Mouse (Mus musculus) induced T-regulatory cell, adult 2 months (primary cell): ENCODE data around the gene Pi4k2a.
A peak's percentile ranks its signal among the peaks of the same experiment; 100 is the strongest.

Experiments
- DNase-seq: peaks from one replicate; pipeline ENCODE4 v3.0.0-alpha.2; 2012; ENCODE audit warnings: low read depth

Gene Pi4k2a

DNA sequence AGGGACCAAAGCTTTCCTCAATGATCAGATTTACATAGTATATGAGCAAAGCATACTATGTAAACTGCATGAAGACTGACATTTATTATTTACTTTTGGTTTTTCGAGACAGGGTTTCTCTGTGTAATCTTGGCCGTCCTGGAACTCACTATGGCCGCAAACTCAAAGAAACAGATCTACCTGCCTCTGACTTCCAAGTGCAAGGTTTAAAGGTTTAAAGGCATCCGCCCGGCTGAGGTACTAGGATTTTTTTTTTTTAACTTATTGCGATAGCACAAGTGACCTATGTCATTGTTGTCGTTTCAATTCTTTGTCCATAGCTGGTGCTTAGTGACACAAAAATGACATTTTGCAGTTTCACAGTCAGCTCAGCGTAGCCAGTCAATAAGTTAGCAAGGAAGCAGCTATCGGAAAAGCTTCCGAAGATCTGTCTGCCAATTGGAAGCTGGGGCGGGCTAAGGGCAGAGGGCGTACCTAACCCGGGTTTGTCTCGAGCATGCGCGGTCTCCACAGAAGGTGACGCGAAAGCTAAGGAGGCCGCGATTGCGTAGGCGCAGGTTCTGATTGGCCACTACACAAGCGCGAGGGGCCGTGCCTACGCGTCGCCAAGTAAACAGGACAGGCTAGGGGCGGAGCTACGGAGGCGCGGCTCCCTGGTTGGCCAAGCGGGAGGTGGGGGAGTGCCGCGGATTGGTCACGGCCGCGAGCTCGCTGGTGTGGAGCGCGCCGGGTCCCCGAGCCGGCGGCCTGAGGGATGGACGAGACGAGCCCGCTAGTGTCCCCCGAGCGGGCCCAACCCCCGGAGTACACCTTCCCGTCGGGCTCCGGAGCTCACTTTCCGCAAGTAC is at the start of gene Pi4k2a:
TSS of gene Pi4k2a (plus strand) at position 723 of the 848 bp plus-strand sequence.
- peak; percentile 100 for DNase-seq

DNA sequence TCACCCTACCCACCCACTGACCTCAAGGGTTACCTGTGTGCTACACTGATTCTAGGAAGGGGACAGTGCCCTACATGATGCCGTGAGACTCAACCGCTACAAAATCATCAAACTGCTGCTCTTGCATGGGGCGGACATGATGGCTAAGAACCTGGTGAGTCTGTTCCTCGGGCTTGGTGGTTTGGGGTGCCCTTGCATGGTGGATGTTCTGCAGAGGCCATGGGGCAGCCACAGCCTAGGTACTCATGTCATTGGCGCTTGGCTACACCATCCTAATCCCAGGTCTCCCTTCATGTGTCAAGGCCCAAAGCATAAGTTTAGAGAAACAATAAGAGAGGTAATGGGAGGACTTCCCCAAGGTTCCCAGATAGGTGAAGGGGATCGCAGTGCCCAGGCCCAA is 46.3 kb upstream of the Pi4k2a start:
- DNase-seq = no peak

- DNase-seq = peak; percentile 73
These were observed 44.8 kb upstream of the Pi4k2a start, which contains the start of gene Hoga1 for GRCm38 (mm10) chr19:42045269-42046102. Hoga1 (plus strand) TSS chr19:42045610.

GRCm38 (mm10) chr19:42050251-42050650 is 40.0 kb upstream of the Pi4k2a start:
- no peak for DNase-seq

DNA sequence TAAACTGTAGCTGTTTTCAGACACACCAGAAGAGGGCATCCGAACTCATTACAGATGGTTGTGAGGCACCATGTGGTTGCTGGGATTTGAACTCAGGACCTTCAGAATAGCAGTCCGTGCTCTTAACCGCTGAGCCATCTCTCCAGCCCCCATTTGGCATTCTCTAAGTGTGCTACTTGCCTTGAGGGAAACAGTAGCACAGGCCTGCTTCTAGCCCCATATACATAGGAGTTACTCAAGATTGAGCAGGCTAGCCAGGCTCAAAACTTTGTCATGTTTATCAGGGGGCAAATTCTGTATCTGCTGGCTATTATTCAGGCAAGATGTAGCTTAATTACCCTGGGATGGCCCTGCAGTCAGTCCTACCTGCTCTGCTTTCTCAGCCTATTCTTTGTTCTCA is 38.9 kb upstream of the Pi4k2a start:
- no peak for DNase-seq

DNA sequence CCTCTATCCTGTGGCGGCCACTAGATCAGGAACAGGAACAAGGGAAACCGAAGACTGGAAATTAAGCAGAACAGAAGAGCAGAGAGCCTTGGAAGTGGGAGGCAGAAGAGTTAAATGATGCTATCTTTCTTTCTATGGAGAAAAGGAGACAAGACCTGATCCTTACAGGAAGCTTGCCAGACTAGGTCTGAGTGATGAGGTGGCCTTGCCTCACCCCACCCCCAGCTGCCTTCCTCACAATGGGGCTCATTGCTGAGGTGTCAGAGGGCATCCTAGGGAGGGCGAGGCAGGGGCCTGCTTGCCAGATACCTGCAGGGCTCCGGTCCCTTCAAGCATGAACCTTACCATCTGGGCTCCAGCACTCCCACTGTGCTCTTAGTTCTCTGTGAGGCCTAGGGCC is 38.3 kb upstream of the Pi4k2a start, which contains the start of gene 4933411K16Rik:
TSS of gene 4933411K16Rik (plus strand) at position 301 of the 400 bp plus-strand sequence.
- no peak for DNase-seq

DNA sequence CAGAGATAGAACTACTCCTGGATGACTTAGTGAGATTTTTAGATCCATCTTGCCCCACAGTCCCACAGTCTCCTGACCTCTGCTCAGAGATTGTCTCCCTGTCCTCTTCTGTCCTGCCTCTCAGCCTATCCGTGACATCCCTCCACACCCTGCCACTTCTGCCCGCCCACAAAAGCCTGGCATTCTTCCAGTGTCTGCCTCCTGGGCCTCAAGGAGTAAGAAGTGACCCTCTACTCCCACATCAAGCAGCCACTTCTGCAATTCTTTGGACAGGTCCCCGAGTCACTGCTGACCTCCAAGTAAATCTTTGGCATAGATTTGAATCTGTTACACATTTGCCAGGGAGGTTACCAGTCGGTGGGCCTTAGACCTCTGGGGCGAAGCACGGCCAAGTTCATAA is 36.0 kb upstream of the Pi4k2a start:
- DNase-seq = no peak

DNA sequence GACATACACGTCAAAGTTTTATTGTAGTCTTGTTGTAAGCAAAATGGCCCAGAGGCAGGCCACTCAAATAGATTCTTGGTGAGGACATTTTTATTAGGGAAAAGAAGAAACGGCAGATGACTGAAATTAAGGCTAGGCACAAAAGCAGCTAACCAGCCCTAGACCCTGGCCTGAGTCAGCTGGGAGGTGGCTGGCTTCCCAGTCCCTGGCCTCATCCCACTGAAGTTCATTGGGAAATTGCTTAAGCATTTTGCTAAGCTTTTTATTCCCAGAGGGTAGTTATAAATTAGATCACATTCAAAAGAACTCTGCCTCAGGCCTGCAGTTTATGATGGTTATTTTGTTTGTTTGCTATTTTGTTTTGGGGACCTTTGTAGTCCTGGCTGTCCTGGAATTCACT is 34.4 kb upstream of the Pi4k2a start:
- DNase-seq = no peak

- DNase-seq = no peak
These were observed 33.4 kb upstream of the Pi4k2a start for GRCm38 (mm10) chr19:42056719-42057409.

DNA sequence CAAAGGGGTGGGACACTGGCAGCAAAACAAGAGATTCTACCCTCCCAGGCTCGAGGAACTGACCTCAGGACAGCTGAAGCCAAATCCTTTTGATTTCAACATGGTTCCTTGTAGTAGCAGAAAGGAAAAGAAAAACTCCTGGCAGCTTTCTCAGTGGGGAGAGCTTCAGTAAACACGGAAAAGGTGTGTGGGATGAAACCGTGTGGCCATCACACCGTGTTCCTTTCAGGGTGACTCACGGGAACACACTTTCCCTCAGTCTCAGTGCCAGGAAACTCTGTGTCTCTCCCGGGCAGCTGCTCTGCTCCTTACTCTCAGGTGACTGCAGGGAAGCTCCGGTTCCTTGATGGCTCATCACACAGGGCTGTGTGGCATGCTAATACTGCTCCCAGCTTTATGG is 31.8 kb upstream of the Pi4k2a start:
- no peak for DNase-seq

DNA sequence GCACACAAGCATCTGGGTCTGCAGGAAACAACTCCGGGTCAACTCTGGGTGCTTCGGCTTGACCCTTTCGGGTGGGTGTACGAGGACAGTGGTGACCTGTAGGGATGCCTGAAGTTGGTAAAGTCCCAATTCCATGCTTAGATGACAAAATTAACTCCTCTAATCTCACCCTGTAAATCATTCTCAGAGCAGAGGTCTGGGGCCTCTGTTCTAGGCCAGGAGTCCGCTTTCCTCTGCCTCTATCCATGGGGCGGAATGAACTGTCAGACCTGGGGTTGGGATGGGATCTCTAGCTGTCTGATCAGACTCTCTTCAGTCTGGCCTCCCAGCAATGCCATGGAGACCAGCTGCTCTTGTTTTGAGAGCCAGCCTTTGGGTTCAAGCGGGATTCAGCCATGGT is 28.8 kb upstream of the Pi4k2a start:
- DNase-seq = no peak

GRCm38 (mm10) chr19:42068441-42069240 is 21.6 kb upstream of the Pi4k2a start:
- no peak for DNase-seq

DNA sequence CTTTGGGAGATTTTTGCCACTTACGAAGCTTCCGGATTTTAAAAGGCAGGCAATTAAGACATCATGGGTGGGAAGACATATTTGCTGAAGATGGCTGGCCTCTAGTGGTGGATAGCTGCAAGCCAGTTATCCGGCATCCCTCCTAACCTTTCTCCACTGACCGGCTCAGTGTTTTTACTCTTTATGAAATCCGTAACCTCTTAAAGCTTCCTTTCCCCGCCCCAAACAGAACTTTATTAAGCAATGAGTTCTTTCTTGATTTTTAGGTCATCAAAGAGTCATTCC is 21.1 kb upstream of the Pi4k2a start:
- no peak for DNase-seq

- DNase-seq = no peak
These were observed 19.0 kb upstream of the Pi4k2a start for GRCm38 (mm10) chr19:42071221-42071620.

DNA sequence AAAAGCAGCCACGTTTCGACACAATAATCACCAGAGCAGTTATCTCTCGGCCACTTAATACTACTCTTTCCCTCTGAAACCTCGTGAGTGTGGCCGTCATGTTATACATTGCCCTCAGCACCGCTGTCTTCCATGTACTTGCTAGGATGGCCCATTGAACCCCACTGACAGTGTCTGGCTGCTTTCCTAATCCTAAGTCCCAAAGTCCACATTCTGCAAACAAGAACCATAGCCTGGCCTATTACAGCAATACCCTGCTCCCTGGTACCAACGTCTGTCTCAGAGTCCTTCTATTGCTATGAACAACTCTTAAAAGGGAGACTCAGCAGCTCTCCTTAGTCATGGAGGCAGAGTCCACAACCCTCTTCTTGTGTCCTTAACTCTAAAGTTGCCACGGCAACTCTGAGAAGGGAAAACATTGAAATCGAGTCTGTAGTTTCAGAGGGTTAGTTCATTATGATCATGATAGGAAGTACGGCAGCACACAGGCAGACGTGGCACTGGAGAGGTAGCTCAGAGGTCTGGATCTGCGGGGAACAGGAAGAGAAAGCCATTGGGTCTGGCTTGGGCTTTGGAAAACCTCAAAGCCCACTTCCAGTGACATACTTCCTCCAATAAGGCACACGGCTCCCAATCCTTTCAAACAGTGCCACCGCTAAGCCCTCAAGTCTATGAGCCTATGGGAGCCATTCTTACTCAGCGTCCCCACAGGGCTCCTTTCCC is 18.2 kb upstream of the Pi4k2a start:
- DNase-seq = no peak

DNA sequence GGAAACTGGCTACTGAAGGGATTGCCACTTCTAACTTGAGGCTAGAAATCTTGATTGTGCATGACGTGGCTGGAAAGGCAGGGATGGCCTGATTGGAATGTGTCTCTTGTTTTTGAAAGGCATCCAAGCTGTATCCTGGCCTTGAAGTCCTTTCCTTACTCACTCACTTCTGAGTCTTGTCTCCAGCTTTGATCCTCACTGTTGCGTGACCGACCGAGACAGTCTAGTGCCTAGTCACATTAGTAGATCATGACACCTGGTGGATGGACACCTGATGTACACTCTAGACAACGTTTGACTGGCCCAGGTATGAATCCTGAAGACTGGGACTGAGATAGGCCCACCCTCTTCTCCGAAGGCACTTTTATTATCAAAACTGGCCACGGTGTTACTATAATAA is 17.5 kb upstream of the Pi4k2a start:
- no peak for DNase-seq

DNA sequence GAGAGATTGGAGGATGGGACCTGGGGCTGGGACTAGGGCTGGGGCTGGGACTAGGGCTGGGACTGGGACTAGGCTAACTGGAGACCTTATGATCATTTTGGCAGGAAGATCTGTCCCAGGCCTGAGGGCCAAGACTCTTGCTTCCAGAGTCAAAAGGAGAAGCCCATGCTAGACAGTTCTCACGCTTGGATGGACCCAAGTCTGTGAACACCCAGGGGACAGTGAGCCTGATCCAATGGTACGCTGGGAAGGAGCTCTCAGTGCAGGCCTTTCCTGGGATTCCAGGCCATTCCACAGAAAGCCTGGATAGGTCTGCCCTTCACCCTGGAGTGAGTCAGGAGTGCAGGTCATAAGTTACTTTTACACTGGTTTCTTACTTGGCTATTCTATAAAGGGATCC is 15.2 kb upstream of the Pi4k2a start:
- no peak for DNase-seq

DNA sequence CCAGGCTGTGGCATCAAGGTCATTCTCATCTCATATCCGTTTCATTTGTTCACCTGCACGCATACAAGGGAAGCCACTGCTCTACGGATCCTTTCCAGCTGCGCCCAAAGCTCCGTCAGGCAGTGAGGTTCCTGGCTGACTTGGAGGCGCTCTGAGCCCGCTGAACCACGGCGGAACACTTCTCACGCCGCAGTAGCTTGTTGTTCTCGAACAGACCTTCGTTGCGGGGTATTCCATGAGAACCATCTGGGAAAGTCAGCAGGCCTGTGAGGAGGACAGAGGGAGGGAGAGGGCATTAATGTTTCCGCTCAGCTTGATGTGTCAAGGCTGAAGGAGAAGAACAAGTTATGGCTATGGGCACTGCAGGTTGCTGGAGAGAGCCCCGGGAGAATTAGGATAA is 14.3 kb upstream of the Pi4k2a start:
- no peak for DNase-seq

- DNase-seq = no peak
These were observed 11.7 kb upstream of the Pi4k2a start for GRCm38 (mm10) chr19:42078566-42078965.

GRCm38 (mm10) chr19:42079006-42079405 is 11.3 kb upstream of the Pi4k2a start:
- no peak for DNase-seq

DNA sequence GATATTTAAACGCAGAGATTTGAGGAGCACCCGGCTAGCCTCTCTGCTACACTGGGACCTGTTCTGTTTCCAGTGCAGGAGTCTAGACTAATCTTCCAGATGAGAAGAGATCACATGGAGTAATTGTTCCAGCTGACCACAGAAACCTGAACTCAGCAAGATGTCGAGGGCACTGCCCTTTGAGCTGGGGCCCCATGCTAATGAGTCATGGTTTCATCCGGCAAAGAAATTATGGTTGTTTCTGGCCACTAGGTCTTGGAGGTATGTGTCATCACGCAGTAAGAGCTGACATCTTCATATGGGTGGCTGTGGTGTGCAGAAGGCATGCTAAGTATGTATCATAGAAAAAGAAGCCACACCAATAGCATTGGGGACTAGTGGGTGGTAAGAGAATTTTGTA is 10.3 kb upstream of the Pi4k2a start:
- no peak for DNase-seq
